Mouse (Mus musculus) urinary bladder, adult 2 months (tissue): ENCODE measurements around the gene Krt222. TPM values are rescaled to one million over a fixed set of nuclear protein-coding genes. Genes with fewer than 3 reads are reported as not detected.
A peak's percentile ranks its signal among the peaks of the same experiment; 100 is the strongest.

Experiments
- DNase-seq: peaks from one replicate; pipeline ENCODE4 v3.0.0; 2022; ENCODE audit warnings: low spot score
- polyA plus RNA-seq: library from polyadenylated mRNA; depleted of rRNA; stranded (reverse); fragments of >200 nt; gene quantifications from 2 replicates; pipeline ENCODE4 v1.2.3, GENCODE M21; 2012

Gene Krt222
- polyA plus RNA-seq, 1 experiment = 0.23 TPM

DNA sequence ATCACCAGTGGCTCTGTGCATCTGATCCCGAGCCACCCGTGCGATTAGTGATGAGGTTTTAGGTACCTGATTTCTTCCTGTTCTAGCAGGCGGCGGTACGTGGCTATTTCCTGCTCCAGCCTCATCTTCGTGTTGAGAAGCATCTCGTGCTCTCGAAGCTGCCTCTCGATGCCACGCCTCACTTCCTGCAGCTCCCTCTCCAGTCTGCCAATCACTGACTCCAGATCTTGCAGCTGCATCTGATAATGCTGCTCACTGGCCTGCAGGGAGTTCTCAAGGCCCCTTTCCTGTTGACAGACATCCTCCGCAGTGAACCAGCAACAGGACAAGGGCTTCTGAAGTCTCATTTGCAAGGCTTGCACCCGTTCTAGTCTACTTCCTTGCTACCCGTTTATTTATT is 5.4 kb downstream of the Krt222 start:
- no peak for DNase-seq

DNA sequence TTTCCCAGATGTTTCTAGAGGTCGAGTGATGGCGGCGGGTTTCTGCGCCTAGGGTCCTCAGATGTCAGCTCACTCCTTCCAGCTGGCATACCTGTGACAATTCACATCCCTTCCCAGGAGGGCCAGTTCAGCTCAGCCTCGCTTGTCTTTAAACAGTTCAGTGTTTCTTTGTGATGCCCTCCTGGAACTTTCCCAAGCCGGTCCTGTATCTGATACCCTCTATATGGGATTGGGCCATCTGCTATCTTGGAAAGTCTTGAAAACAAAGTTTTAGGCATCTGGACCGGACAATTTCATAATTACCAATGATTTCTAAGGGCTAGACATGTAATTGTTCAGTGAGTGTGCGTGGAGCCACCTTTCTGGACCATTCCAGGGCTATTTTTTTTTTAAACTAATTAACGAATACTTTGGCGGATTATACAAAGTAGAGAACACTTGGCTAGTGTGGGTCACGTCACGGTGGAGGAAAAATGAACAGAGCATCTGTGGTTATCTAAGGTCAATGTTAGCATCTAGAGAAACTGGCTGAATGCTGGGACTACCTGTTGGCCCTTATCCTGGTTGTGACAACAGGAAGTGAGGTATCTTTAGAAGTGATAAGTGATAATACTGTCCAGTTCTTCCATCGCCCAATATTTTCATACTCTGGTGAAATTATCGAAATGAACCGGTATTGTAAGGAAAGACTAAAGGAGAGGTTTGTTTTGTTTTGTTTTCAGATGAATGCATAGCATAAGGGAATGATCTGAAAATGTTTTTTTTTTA is 12.7 kb downstream of the Krt222 start:
- no peak for DNase-seq

DNA sequence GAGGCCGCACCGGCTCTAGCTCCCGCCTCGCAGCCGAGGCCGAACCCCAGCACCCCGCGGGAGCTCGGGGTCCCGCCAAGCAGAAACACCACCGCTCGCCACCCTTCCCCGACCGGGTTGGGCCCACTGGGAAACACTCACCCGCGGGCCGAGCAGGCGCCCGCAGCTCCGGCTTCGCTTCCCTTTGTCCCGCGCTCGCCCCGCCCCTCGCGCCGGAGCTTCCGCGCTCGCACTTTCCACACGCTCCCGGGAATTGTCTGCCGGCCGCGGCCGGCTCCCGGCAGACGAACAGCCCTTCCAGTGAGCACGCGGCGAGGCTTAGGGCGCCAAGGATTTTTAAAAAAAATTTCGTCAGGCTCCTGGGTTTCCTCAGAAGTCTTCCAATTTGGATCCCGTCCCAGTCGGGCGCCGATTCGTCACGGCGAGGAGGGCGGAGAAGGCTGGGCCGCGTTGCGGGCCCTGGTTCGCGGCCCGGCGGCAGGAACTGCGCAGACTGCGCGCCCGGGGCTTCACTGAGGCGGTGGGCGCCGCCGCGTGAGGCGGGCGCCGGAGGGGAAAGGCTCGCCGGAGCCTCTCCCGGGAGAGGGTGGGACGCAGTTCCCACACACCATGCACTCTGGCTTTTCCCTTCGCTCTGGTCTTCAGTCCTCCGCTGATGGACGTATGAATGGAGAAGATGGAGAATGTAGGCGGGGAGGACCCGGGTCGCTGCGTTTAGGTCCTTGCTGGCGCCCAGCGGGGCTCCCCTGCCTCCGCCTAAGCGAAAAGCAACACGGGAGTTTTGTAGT is 13.4 kb downstream of the Krt222 start, which contains the start of gene Smarce1:
Gene Smarce1 (minus strand): TSS at position 757 of the 788 bp plus-strand sequence.
- peak; percentile 83 for DNase-seq

DNA sequence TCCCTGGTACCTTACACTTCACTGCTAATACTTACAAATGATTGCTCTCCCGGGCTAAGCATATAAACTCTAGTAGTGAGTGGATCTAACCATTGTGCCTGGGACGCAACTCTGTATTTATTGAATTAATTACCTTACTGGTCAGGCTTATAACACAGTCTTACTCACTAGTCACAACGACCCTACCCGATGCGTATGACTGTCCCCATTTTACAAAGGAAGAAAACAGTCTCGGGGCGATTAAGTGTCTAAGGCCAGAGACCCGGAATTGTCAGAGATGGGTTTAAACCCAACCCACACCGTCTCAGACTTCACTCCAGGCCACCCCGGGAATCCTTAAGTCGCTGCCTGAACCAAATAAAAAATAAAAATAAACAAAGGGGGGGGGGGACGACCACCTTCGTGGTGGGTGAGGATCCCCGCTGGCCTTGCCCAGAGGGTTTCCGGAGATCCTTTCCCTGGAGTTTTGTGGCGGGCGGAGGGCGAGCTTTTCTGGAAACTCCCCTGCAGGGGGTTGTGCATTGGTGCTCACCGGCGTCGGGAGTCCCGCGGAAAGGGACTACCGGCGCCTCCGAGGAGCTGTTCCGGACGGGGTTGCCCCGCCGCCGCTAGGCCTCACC is 14.1 kb downstream of the Krt222 start:
- DNase-seq = no peak

DNA sequence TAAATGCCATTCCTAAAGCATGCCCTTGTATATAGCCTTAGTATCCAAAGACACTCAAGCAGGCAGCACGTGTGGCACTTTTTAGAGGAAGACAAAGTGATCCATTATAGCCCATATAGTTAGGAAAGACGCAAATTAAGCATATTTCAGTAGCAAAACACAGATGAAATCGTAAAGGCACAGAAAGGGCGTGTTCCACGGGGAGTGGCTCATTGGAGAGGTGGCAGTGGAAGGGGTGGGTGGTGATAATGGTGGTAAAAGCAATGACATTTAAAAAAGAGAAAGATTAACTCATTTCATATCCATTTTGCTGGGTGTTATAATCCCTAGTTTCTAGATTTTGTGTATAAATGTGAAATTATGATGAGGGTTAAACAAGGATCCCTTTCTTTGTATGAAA is 17.6 kb downstream of the Krt222 start:
- DNase-seq = no peak

DNA sequence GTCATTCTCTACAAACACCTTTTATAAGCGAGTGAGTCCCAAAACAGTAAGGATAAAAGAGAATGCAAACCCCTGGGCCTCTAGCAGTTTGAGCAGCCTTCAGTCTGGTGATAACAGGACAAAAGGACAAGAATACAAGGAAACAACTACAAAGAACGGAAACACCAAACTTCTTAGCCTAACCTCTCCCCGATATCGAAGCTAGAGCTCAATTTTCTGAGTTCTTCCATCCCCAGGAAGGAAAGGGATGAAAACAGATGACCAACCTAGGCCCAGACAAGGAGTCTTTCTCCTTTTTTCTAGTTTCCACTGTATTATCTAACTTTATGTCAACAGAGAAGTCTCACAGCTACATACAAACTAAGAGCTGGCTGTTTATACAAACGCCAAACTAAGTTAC is 20.6 kb downstream of the Krt222 start:
- no peak for DNase-seq

DNA sequence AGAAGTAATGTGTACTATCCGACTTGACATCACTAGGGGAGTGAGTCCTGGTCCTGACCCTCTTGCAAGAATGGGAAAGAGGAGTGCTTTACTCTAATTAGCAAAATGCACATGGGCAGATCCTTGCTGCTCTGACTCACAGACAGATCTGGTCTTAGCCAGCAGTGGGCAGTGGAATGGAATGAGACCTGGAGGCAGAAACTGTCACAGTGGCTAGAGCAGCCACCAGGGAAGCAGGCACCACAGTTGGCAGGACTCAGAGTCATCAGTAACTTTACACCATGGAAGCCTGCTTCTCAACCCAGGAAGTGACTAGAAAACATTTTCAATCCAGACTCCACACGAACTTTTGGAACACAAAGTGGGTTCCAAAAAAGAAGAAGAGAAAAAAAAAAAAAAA is 22.1 kb downstream of the Krt222 start:
- DNase-seq = no peak

DNA sequence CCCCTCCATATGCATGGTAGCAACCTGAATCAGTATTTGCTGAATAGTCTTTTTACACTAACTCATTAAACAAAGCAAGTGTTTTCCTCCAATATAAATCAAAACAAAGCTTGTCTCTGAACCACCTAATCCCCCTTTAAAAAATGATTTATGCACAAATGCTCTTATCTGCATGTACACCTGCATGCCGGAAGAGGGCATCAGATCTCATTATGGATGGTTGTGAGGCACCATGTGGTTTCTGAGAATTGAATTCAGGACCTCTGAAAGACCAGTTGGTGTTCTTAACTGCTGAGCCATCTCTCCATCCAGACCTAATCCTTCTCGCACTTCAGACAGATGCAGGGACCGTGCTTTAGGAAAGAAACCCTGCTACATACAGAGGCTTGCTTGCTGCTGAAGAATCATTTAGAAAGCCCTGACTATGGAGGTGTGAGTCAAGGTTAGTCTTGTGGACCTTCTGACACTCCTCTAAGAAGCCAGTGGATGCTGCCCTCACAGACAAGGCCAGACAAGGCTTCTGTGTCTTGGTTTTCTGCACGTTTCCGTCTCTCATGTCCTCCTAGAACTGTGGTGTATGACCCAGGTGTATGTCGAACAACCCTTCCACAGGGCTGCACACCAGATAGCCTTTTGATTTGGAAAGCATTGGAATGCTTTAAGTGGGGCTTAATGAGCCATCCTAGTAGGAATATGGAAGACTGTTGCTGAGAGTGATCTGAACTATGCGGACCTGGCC is 26.5 kb downstream of the Krt222 start:
- no peak for DNase-seq

DNA sequence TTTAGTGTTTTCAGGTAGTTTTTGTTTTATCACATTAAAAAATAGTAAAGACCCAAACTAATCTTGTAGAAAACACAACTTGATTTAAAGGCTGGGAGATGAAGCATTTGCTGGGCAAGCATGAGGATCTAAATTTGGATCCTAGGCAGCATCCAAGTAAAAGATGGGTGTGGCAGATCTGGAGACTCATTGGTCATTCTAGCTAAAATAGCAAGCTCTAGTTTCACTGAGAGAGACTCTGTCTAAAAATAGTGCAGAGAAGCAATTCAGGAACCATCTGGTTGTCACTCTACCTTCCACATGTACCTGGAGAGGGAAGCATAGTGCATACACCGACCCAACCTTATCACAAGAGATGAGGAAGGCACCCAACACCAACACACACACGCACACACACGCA is 27.7 kb downstream of the Krt222 start:
- no peak for DNase-seq

DNA sequence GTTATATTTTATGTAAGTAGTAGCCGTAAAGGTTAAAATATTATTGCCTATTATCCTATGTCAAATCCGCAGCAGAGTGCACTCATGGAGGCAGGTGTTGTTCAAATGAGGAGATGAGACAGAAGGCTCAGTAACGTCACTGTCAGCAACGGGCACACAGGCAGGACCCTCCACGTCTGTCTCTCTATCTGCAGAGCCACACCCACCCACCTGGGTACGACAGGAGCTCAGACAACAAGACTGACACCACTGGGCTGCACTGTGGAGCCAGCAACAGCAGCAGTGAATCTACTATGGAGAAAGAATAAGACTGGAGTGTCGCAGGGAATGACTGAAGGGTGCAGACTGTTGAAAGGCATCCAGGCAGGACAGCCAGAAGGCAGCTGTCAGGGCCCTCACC is 31.2 kb downstream of the Krt222 start:
- DNase-seq = no peak

DNA sequence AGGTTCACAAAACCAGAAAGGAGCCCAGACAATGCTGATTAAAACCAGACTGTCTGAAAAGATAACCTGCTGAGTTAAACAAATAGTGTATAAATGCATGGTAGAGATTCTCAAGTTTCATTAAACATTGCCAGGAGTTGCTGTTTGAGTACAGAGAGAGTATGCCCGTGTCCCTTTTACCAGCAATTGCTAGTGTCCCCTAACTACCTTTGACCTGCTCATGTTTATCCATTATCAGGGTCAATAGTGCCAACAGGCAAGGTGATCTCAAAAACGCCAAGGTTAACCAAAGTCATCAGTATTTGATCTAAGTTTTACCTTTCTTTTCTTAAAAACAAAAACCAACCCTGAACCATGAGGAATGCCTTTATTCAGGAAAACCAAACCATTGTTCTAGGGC is 31.9 kb downstream of the Krt222 start:
- no peak for DNase-seq

DNA sequence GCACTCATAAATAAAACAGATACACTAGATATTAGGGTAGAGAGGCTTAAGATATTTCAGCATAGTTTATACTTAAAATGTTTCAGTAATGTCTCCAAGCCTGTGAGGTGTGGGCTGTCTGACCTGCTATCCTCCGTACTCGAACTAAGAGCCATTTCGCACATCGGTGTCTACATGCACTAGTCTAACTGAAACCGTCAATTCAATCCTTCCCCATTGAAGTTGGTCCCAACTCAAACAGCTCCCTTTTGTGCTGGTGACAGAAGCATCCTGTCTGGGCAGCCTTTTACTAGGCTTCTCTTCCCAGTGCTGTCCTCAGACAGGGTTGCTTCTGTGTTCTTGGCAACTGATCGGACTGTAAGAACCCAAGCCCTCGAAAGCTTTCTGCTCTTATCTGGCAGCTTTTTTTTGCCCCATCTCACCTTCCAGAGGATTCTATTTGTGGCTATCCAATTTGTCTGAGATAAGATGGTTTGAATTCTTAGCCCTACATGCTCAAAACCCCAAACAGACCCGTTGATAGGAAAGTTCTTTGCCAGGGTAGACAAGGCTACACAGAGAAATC is 35.7 kb downstream of the Krt222 start:
- no peak for DNase-seq

DNA sequence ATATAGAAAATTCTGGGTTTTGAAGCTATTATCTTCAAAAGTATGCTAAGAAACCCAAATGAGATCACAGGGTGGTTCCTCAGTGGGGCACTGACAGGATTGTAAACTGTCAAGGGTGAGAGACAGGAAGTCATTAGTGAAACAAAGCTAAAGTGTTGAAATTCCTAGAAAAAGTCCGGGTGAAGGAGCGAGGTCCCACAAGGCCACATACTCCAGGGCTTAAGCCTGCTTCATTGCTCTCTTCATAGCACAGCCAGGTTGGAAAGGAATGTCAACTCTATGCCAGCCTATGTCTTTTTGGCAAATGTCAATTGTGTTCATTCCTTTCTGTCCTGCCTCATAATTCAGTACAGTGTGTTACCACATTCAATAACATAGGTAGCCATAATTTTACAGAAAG is 36.4 kb downstream of the Krt222 start:
- no peak for DNase-seq

DNA sequence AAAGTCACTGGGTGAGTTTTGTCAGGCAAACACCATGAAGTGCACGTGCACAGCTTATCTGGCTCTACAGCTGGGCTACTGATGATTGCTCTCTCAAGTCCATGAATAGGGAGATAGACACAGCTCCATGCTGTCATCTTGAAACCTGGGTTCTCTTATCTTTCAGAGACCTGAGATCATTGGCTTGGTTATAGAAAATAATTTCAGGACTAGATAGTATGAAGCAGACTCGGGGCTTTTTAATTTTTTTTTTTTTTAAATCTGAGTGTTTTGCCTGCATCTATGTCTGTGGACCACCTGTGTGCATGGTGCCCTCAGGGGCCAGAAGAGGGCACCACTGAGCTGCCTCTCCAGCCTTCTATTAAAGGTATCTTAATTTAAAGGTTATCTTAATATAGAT is 36.9 kb downstream of the Krt222 start:
- no peak for DNase-seq

DNA sequence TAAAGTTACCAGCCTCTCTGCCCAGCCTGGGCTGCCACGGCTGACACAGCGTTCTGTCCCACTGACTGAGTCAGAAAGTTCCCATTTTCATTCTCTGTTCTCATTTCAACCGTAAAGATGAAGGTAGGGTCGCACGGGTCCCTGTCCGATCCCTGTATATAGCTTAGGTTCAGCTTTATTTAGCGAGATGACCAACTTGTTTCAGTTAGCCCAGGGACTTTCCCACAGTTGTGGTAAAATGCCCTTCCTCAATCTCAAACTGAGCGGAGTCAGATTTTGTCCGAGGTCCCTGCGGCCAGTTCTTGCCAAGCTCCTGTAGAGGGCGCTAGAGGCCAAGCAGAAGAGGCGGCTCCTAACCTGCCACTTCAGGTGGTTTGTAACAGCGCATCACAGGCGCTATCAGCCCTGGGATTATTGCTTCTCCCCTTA is 54.7 kb downstream of the Krt222 start:
- DNase-seq = peak; percentile 42

DNA sequence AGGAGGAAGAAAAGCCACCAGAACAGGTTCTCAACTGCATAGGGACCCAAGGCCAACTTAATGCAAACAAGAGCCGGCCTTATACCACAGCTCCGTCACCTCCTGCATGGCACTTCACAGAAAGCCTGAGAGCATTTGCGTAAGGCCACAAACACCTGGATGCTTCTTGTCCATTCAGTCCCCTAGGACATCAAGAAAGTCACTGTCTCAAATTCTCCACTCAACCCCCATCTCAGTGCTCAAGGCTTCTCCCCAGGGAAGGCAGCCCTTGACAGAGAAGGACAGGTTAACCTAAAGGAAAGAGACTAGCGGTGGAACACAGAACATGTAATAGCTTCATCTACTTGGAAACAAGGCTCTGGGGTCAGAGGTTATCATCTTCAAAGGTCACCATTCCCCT is 56.5 kb downstream of the Krt222 start:
- no peak for DNase-seq

DNA sequence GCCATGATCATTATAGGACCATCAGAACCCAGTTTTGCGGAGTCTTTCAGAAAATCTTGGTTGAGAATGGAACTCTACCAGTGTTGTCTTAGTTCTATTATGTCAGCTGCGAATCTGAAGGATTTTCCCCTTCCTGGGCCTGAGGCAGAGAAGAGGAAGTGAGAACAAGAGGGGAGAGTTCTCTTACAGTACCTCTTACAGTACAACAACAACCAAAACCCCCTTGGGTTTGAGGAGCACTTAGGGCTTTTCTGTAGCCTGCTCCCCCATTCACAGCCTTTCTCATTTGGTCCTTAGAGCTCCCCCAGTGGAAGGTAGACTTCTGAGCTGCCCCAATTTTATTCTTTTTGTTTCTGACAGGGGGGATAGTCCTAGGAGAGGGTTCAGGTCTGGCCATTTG is 57.0 kb downstream of the Krt222 start:
- DNase-seq = no peak
